8 mouse cellular contexts compared by ENCODE assay signal in the genomic region with DNA sequence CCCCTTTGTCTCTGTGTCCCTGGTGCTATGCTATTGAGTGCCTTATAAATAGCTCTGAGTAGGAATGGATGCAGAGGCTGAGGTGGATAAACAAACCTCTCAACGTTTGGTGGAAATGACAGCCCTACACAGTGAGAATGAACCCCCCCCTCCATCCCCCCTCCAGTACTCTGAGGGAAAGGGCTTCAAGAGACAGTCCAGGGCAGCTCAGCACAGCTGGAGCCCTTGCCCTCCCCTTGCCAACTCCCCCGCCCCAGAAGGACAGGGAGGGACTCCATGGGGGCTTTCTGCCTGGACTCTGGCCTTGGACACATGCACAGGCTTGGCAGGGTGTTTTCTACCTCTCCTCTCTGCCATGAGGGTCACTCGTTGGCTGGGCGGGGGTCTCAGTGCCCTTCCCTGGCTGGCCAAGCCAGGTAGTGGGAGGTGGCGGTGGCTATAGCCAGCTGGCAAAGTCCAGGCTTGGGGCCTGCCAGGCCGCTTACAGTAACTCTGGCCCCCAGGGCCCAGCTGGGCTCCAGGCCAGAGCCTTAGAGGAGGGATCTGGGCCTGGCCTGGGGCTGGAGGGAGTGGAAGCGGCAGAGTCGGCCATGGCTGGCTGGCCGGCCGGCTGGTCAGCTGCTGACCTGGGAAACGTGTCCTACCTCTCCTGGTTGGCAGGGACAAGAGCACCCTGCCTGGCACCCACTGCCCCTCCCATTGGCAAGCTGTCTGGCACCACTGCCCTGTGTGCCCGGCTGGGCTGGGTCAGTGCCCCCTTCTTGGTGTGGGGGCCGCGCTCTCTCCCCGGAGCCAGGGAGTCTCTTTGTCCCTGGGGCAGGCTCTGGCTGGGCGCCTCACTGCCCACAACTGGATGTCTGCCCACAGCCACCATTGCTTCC. TPM values are rescaled to one million over a fixed set of nuclear protein-coding genes. Genes with fewer than 3 reads are reported as not detected.
A peak's percentile ranks its signal among the peaks of the same experiment; 100 is the strongest.
DNase-seq lines count a peak whose midpoint lies in the region; ATAC-seq and TF ChIP-seq lines count a peak whose summit lies in the region.

No protein-coding gene starts in this region.

- H3K4me3 ChIP-seq in intestine, embryonic 16.5 days (ENCODE audit: low read length) = no peak overlapping the region
- peak overlapping the region; percentile 33 for H3K4me3 ChIP-seq in small intestine, adult 2 months (ENCODE audit: low read depth, low read length)

- H3K4me2 ChIP-seq in intestine, embryonic 16.5 days (ENCODE audit: low read depth, low read length) = no peak overlapping the region

- H3K27me3 ChIP-seq in intestine, embryonic 16.5 days (replicated peaks; ENCODE audit: control insufficient read depth, insufficient read depth, low read length) = no peaks in the 10 kb centered on the region
- no peaks in the 10 kb centered on the region for H3K27me3 ChIP-seq in small intestine, adult 2 months (ENCODE audit: control insufficient read depth, insufficient read depth, low read length)

- 52% methylated on average over 16 of the region's 16 CpGs for WGBS in intestine, embryonic 16.5 days
- WGBS in small intestine, adult 2 months = 71% methylated on average over 16 of the region's 16 CpGs

- peak overlapping the region; percentile 53 for H3K9ac ChIP-seq in intestine, embryonic 16.5 days (ENCODE audit: low read depth, low read length)

- no peaks in the 10 kb centered on the region for H3K9me3 ChIP-seq in intestine, embryonic 16.5 days (ENCODE audit: control insufficient read depth, low read length)

- ATAC-seq in intestine, embryonic 16.5 days = peak; percentile 21; the same call in 1 of the 2 replicates

- TF ChIP-seq POLR2A in small intestine, adult 2 months (IDR thresholded peaks at IDR 0.05; ENCODE audit: low read depth, low read length) = no peak

- peaks cover 76% of the 10 kb centered on the region for H3K4me1 ChIP-seq in intestine, embryonic 16.5 days (ENCODE audit: control insufficient read depth, insufficient read depth, low read length)
- peaks cover 42% of the 10 kb centered on the region for H3K4me1 ChIP-seq in small intestine, adult 2 months (ENCODE audit: control insufficient read depth, insufficient read depth, insufficient read length, low read length)

- TF ChIP-seq CTCF in small intestine, adult 2 months (IDR thresholded peaks at IDR 0.05; ENCODE audit: extremely low read depth, insufficient read length, insufficient replicate concordance, low read depth, low read length) = no peak

- peak; percentile 55 for DNase-seq in layer of hippocampus, adult 11-12 months (ENCODE audit: low spot score)
- DNase-seq in layer of hippocampus, postnatal 25 days (ENCODE audit: extremely low spot score in 1 of 2, low spot score in 1 of 2) = no peak
- peak; percentile 93 to 97 for DNase-seq in cerebellum, postnatal 10 days
- peak; percentile 100 for DNase-seq in heart, adult 11 months
- DNase-seq in lung, adult 18-20 months = peak; percentile 83 to 88
- no peak for DNase-seq in thymus, adult 18-20 months

- H3K27ac ChIP-seq in intestine, embryonic 16.5 days (ENCODE audit: low read length) = peak overlapping the region; percentile 79
- peak overlapping the region; percentile 51 for H3K27ac ChIP-seq in small intestine, adult 2 months (ENCODE audit: insufficient read depth, low read depth, low read length)

- H3K36me3 ChIP-seq in intestine, embryonic 16.5 days (ENCODE audit: control insufficient read depth, insufficient read depth, low read length) = peaks cover 8% of the 10 kb centered on the region; the same call in 1 of the 2 replicates
- peaks cover 6% of the 10 kb centered on the region for H3K36me3 ChIP-seq in small intestine, adult 2 months (ENCODE audit: control insufficient read depth, insufficient read depth, low read length)

RNA-seq across cellular contexts. Expression of gene Rara, which starts 23.6 kb away (rescaled TPM):
- 10 to 100 TPM; 17.0 to 17.7 TPM for total RNA-seq in layer of hippocampus, postnatal 25 days (2021)
- 28.2 and 31.2 TPM in 2 replicates for polyA plus RNA-seq in intestine, embryonic 16.5 days (2015; fragmentation: Nextera tagmentation; extraction: Ambion mirVana)
- polyA plus RNA-seq in small intestine, adult 2 months (2012; rRNA removed) = 25.3 and 56.3 TPM in 2 replicates

RNA-seq across cellular contexts. Expression of gene Gjd3, which starts 31.6 kb away (rescaled TPM):
- total RNA-seq in layer of hippocampus, postnatal 25 days (2021) = 1 to 10 TPM; 1.5 to 2.3 TPM
- 0.17 TPM in 1 of 2 replicates, not detected in the other for polyA plus RNA-seq in intestine, embryonic 16.5 days (2015; fragmentation: Nextera tagmentation; extraction: Ambion mirVana)
- 3.6 and 5.8 TPM in 2 replicates for polyA plus RNA-seq in small intestine, adult 2 months (2012; rRNA removed)

RNA-seq across cellular contexts. Expression of gene Cdc6, which starts 43.7 kb away (rescaled TPM):
- under 1 TPM; 0.54 to 0.94 TPM for total RNA-seq in layer of hippocampus, postnatal 25 days (2021)
- polyA plus RNA-seq in intestine, embryonic 16.5 days (2015; fragmentation: Nextera tagmentation; extraction: Ambion mirVana) = 18.9 and 23.0 TPM in 2 replicates
- polyA plus RNA-seq in small intestine, adult 2 months (2012; rRNA removed) = 0.37 and 0.65 TPM in 2 replicates

Comparison
In these comparisons a context has a peak if more than half of its experiments do, and no peak if none do; other contexts are left out.
1. DNase-seq: peak in layer of hippocampus, adult 11-12 months (single experiment), cerebellum, postnatal 10 days (2 of 2), heart, adult 11 months (single experiment) and lung, adult 18-20 months (2 of 2); none in layer of hippocampus, postnatal 25 days (0 of 2) and thymus, adult 18-20 months (0 of 2).
2. RNA of gene Cdc6, which starts 43.7 kb away (polyA plus RNA-seq): 18.9 to 23.0 TPM in intestine, embryonic 16.5 days; 0.37 to 0.65 TPM in small intestine, adult 2 months; every median in the first group is over 10 times any median in the second.